Mouse (Mus musculus): Measurements from ENCODE around the gene Man1b1.

- no peak for TF ChIP-seq CTCF (IDR thresholded peaks at IDR 0.05; ENCODE audit: extremely low read depth, insufficient read length, insufficient replicate concordance, low read depth, low read length)
- no peak for TF ChIP-seq POLR2A (IDR thresholded peaks at IDR 0.05; ENCODE audit: low read depth, low read length)
Measured at GRCm38 (mm10) chr2:25348162-25348561, 16.0 kb downstream of the Man1b1 start.
